Mouse (Mus musculus): ENCODE results near the gene Cd79b. TPM values are rescaled to one million over a fixed set of nuclear protein-coding genes. Genes with fewer than 3 reads are reported as not detected.
"Not testable (repeated sequence)": the region's sequence is repeated elsewhere in the genome, so short reads cannot be mapped to it uniquely, and the experiment has no call there.

The Cd79b gene
- polyA plus RNA-seq (2016; fragmentation: Nextera tagmentation; extraction: Ambion mirVana), result 0.76 and 1.0 TPM in 2 replicates

DNA sequence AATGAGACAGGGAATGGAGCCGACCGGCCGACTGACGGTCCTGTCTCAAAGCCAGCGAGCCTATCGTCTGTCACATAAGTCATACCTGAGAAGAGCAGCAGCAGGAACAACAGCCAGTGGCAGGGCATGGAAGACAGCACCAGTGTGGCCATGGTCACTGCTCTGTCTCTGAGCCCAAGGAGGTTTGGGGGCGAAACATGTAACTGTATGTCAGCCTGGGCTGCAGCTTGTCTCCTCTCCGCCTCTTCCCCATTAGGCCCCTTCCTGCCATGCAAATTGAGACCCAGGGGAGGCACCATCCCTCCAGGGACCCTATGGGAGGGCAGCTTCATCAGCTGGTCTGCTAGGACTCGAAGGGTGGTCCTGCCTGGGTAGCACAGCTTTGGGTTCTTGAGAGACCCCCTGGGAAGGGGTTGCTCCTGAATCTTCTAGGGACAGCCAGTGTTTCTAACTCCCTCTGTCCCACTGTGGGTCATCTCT, at the start of gene Cd79b:
TSS of gene Cd79b (minus strand) at position 430 of the 480 bp plus-strand sequence.
- no peak within 1 kb of the TSS for H3K4me3 ChIP-seq
- H3K27me3 ChIP-seq, result 0 out of 2 replicates have a peak, but pooled peaks cover 3% of the 10 kb centered on the region
- no peaks in the 10 kb centered on the region for H3K9me3 ChIP-seq
- WGBS, result 76% methylated on average over 9 of the region's 9 CpGs
- H3K27ac ChIP-seq (replicated peaks), result no peak within 1 kb of the TSS
- no peak for ATAC-seq (ENCODE audit: low FRiP score, low read depth)
- H3K9ac ChIP-seq (replicated peaks), result no peak within 1 kb of the TSS
- H3K36me3 ChIP-seq, result no peaks in the 10 kb centered on the region
- no peak within 1 kb of the TSS for H3K4me2 ChIP-seq (replicated peaks)
- H3K4me1 ChIP-seq, result no peaks in the 10 kb centered on the region

GRCm38 (mm10) chr11:106359350-106359749, 44.8 kb upstream of the Cd79b start:
- ATAC-seq (ENCODE audit: low FRiP score, low read depth), result no peak
- Histone ChIP-seq H3K36me3 (no peaks in the 10 kb centered on the region), H3K4me3 (no peak overlapping the region), H3K9me3 (no peaks in the 10 kb centered on the region), H3K4me1 (peaks cover under 1% of the 10 kb centered on the region; the same call in 1 of the 2 replicates), H3K27ac (replicated peaks) (no peak overlapping the region), H3K4me2 (replicated peaks) (no peak overlapping the region), H3K27me3 (no peaks in the 10 kb centered on the region), H3K9ac (replicated peaks) (no peak overlapping the region)
- 13% methylated on average over 5 of the region's 5 CpGs for WGBS

GRCm38 (mm10) chr11:106355382-106356128, 41.0 kb upstream of the Cd79b start:
- no peak overlapping the region for H3K4me3 ChIP-seq
- WGBS, result 79% methylated on average over 19 of the region's 19 CpGs
- H3K36me3 ChIP-seq, result no peaks in the 10 kb centered on the region
- no peaks in the 10 kb centered on the region for H3K9me3 ChIP-seq
- H3K9ac ChIP-seq (replicated peaks), result no peak overlapping the region
- H3K4me2 ChIP-seq (replicated peaks), result no peak overlapping the region
- no peak for ATAC-seq (ENCODE audit: low FRiP score, low read depth)
- no peaks in the 10 kb centered on the region for H3K27me3 ChIP-seq
- no peaks in the 10 kb centered on the region for H3K4me1 ChIP-seq
- no peak overlapping the region for H3K27ac ChIP-seq (replicated peaks)

GRCm38 (mm10) chr11:106354181-106354580, 39.6 kb upstream of the Cd79b start:
- Histone ChIP-seq H3K9ac (replicated peaks) (no peak overlapping the region), H3K4me3 (no peak overlapping the region), H3K4me1 (no peaks in the 10 kb centered on the region), H3K9me3 (no peaks in the 10 kb centered on the region), H3K4me2 (replicated peaks) (no peak overlapping the region), H3K27ac (replicated peaks) (no peak overlapping the region), H3K36me3 (no peaks in the 10 kb centered on the region), H3K27me3 (no peaks in the 10 kb centered on the region)
- 76% methylated on average over 1 of the region's 1 CpGs for WGBS
- ATAC-seq (ENCODE audit: low FRiP score, low read depth), result no peak

DNA sequence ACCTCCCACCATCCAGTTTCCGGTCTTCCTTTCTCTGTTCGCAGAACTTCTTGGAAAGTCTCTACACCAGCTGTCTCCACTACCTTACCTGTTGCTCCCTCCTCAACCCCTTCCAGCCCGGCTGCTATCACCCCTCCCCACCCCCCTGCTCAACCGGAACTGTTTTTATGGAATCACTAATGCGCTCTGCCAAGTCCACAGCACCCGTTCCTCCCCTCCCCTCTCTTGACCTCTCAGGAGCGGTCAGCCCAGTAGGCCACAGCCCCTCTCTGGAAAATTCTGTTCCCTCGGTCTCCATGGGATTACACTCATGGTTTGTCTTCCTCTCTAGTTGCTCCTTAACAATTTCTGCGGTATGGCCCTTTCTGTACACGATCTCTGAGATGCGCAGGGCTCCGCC, 38.6 kb upstream of the Cd79b start, which contains the start of gene Scn4a:
TSS of gene Scn4a (minus strand) at position 101 of the 400 bp plus-strand sequence.
- no peak within 1 kb of the TSS for H3K27ac ChIP-seq (replicated peaks)
- no peak for ATAC-seq (ENCODE audit: low FRiP score, low read depth)
- 90% methylated on average over 12 of the region's 12 CpGs for WGBS
- no peak within 1 kb of the TSS for H3K4me3 ChIP-seq
- no peaks in the 10 kb centered on the region for H3K36me3 ChIP-seq
- no peaks in the 10 kb centered on the region for H3K9me3 ChIP-seq
- H3K4me2 ChIP-seq (replicated peaks), result no peak within 1 kb of the TSS
- H3K9ac ChIP-seq (replicated peaks), result no peak within 1 kb of the TSS
- no peaks in the 10 kb centered on the region for H3K4me1 ChIP-seq
- no peaks in the 10 kb centered on the region for H3K27me3 ChIP-seq

- H3K27ac ChIP-seq (replicated peaks), result no peak overlapping the region
- no peaks in the 10 kb centered on the region for H3K9me3 ChIP-seq
- H3K4me1 ChIP-seq, result no peaks in the 10 kb centered on the region
- no peaks in the 10 kb centered on the region for H3K36me3 ChIP-seq
- no peak overlapping the region for H3K4me2 ChIP-seq (replicated peaks)
- no peak for ATAC-seq (ENCODE audit: low FRiP score, low read depth)
- H3K4me3 ChIP-seq, result no peak overlapping the region
- H3K27me3 ChIP-seq, result no peaks in the 10 kb centered on the region
- no peak overlapping the region for H3K9ac ChIP-seq (replicated peaks)
- 85% methylated on average over 4 of the region's 4 CpGs for WGBS
These were observed 37.4 kb upstream of the Cd79b start for GRCm38 (mm10) chr11:106351941-106352340.

DNA sequence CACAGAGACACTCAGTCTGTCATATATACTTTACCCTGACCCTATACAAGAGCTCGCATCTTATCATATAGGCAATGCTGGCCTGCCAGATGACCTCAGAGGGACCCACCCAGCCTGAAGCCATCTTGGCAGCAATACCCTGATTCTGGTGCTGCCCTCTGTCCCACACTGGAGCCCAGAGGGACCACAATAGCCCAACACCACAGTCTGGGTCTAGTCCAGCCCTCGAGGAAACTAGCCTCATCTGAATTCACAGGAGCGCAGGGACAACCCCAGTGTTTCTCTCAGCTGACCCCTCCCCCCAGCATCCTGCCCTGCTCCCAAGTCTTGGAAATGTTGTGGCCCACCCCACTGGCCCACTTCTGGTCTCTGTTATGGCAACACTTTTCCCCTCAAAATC, 36.7 kb upstream of the Cd79b start:
- H3K4me1 ChIP-seq, result no peaks in the 10 kb centered on the region
- ATAC-seq (ENCODE audit: low FRiP score, low read depth), result no peak
- WGBS, result 69% methylated on average over 3 of the region's 3 CpGs
- no peak overlapping the region for H3K4me2 ChIP-seq (replicated peaks)
- H3K9ac ChIP-seq (replicated peaks), result no peak overlapping the region
- no peak overlapping the region for H3K27ac ChIP-seq (replicated peaks)
- H3K36me3 ChIP-seq, result no peaks in the 10 kb centered on the region
- H3K27me3 ChIP-seq, result no peaks in the 10 kb centered on the region
- H3K9me3 ChIP-seq, result no peaks in the 10 kb centered on the region
- no peak overlapping the region for H3K4me3 ChIP-seq

- Histone ChIP-seq H3K4me3 (no peak overlapping the region), H3K9me3 (no peaks in the 10 kb centered on the region), H3K27ac (replicated peaks) (no peak overlapping the region), H3K36me3 (no peaks in the 10 kb centered on the region), H3K4me1 (no peaks in the 10 kb centered on the region), H3K4me2 (replicated peaks) (no peak overlapping the region), H3K9ac (replicated peaks) (no peak overlapping the region), H3K27me3 (no peaks in the 10 kb centered on the region)
- no peak for ATAC-seq (ENCODE audit: low FRiP score, low read depth)
- 60% methylated on average over 5 of the region's 5 CpGs for WGBS
These were observed 36.3 kb upstream of the Cd79b start for GRCm38 (mm10) chr11:106350853-106351252.

GRCm38 (mm10) chr11:106349772-106350171, 35.2 kb upstream of the Cd79b start:
- ATAC-seq (ENCODE audit: low FRiP score, low read depth), result no peak
- 89% methylated on average over 6 of the region's 6 CpGs for WGBS
- H3K9me3 ChIP-seq, result no peaks in the 10 kb centered on the region

DNA sequence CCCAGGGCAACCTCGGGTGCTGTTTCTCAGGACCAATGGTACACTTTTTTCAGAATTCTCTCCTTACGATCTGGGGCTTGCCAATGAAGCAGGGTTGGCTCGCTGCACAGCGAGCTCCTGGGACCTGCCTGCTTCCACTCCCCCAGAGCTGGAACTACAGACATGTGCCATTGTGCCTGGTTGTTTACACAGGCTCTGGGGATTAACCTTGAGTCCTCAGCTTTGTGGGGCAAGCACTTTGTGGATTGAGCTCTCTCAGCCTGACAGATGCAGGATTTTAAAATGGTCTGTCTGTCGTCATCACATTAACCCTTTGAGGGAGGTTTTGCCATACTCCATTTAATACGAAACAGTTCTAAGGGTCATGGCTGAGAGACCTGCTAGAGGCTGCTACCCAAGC, 30.3 kb upstream of the Cd79b start:
- 29% methylated on average over 6 of the region's 6 CpGs for WGBS
- Histone ChIP-seq H3K9ac (replicated peaks) (0 out of 2 replicates have a peak overlapping the region, but pooled peaks have one; percentile 11), H3K27ac (replicated peaks) (peak overlapping the region; percentile 50; the same call in 1 of the 2 replicates), H3K27me3 (peaks cover 8% of the 10 kb centered on the region), H3K9me3 (no peaks in the 10 kb centered on the region), H3K36me3 (no peaks in the 10 kb centered on the region), H3K4me2 (replicated peaks) (0 out of 2 replicates have a peak overlapping the region, but pooled peaks have one; percentile 2), H3K4me3 (no peak overlapping the region), H3K4me1 (peaks cover 13% of the 10 kb centered on the region; the same call in 1 of the 2 replicates)
- ATAC-seq (ENCODE audit: low FRiP score, low read depth), result no peak

More at GRCm38 (mm10) chr11:106349772-106350171, 35.2 kb upstream of the Cd79b start:
- no peak overlapping the region for H3K4me2 ChIP-seq (replicated peaks)
- peaks cover 5% of the 10 kb centered on the region; the same call in 1 of the 2 replicates for H3K4me1 ChIP-seq
- no peaks in the 10 kb centered on the region for H3K36me3 ChIP-seq
- no peak overlapping the region for H3K4me3 ChIP-seq
- no peak overlapping the region for H3K9ac ChIP-seq (replicated peaks)
- no peaks in the 10 kb centered on the region for H3K27me3 ChIP-seq
- no peak overlapping the region for H3K27ac ChIP-seq (replicated peaks)

- Histone ChIP-seq H3K9ac (replicated peaks) (no peak overlapping the region), H3K27ac (replicated peaks) (no peak overlapping the region), H3K9me3 (no peaks in the 10 kb centered on the region; the same call in 1 of the 2 replicates), H3K4me2 (replicated peaks) (no peak overlapping the region), H3K4me1 (peaks cover 18% of the 10 kb centered on the region), H3K36me3 (no peaks in the 10 kb centered on the region), H3K27me3 (peaks cover 8% of the 10 kb centered on the region), H3K4me3 (no peak overlapping the region)
- 86% methylated on average over 9 of the region's 9 CpGs for WGBS
- ATAC-seq (ENCODE audit: low FRiP score, low read depth), result no peak
These were observed 26.5 kb upstream of the Cd79b start for GRCm38 (mm10) chr11:106340990-106341520.

- not testable (repeated sequence) for H3K4me2 ChIP-seq (replicated peaks); ATAC-seq (ENCODE audit: low FRiP score, low read depth); H3K27me3 ChIP-seq; H3K4me3 ChIP-seq; H3K9me3 ChIP-seq; H3K4me1 ChIP-seq; H3K36me3 ChIP-seq; H3K9ac ChIP-seq (replicated peaks); H3K27ac ChIP-seq (replicated peaks)
- WGBS, result 98% methylated on average over 4 of the region's 4 CpGs
These were observed 24.8 kb upstream of the Cd79b start for GRCm38 (mm10) chr11:106339323-106339722.
